9 mouse cellular contexts compared by ENCODE assay signal in the genomic region with DNA sequence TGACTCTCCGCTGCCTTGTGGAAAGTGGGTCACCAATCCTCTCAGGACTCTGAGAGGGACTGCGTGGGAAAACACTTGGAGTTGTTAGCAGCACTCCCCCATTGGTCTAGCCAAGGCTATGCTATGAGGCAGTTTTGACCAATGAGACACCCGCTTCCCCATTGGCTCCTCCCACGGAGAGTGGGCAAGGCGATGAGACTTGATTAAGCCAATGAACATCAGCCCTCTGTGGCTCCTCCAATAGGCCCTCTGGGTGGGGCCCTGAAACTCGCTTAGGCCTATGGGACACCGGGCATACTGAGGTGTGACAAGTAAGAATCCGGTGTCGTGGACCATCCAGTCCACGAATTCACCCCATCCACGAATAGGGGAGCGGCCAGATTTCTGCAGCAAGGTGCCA. TPM values are rescaled to one million over a fixed set of nuclear protein-coding genes. Genes with fewer than 3 reads are reported as not detected.
DNase-seq lines count a peak whose midpoint lies in the region; ATAC-seq and TF ChIP-seq lines count a peak whose summit lies in the region.
"Had no signal": no experiment of that assay in that cellular context is flagged by ENCODE, and none has a peak within 500 bp of the region (broad histone marks: within the 10 kb centered on the region; RNA-seq: fewer than 3 reads in every experiment).

No protein-coding gene starts in this region.

- DNase-seq in spleen, adult 2 months (ENCODE audit: low read depth in 1 of 2, low spot score in 2 of 2), result peak in 1 of 2 experiments; percentile 30
- DNase-seq in spleen, postnatal 14 days (ENCODE audit: low spot score in 2 of 2), result no peak
- peak; percentile 68 for DNase-seq in embryonic facial prominence, embryonic 10.5 days (ENCODE audit: low spot score)
- DNase-seq in hindlimb bud, embryonic 11.5 days (ENCODE audit: extremely low spot score, low read depth, low spot score), result peak; percentile 18
- DNase-seq in left cerebral cortex, postnatal 36 days (ENCODE audit: low spot score in 2 of 2), result peak; percentile 59 to 63
- no peak for DNase-seq in c-Kit-positive CD71-positive TER-119-positive erythroid progenitor cells, embryonic 14.5 days (ENCODE audit: low spot score)

- no peaks in the 10 kb centered on the region for H3K36me3 ChIP-seq in spleen, adult 2 months (ENCODE audit: control insufficient read depth, insufficient read depth, low read length)
- no peaks in the 10 kb centered on the region for H3K36me3 ChIP-seq in embryonic facial prominence, embryonic 10.5 days (replicated peaks)
- H3K36me3 ChIP-seq in midbrain, embryonic 16.5 days (ENCODE audit: control insufficient read depth, insufficient read depth, low read length), result no peaks in the 10 kb centered on the region

- no peaks in the 10 kb centered on the region; the same call in 1 of the 2 replicates for H3K4me1 ChIP-seq in spleen, adult 2 months (ENCODE audit: control insufficient read depth, insufficient read depth, insufficient read length)
- H3K4me1 ChIP-seq in embryonic facial prominence, embryonic 10.5 days, result peaks cover 26% of the 10 kb centered on the region
- peaks cover 16% of the 10 kb centered on the region for H3K4me1 ChIP-seq in midbrain, embryonic 16.5 days (ENCODE audit: control insufficient read depth, insufficient read depth, low read length)

- TF ChIP-seq CTCF in spleen, adult 2 months (IDR thresholded peaks at IDR 0.05; ENCODE audit: extremely low read depth, insufficient read depth, insufficient read length, insufficient replicate concordance), result no peak

- intact Hi-C loops in left cerebral cortex, postnatal 36 days (cut with DNase I), result no loop called here

- no peaks in the 10 kb centered on the region for H3K9me3 ChIP-seq in embryonic facial prominence, embryonic 10.5 days
- H3K9me3 ChIP-seq in midbrain, embryonic 16.5 days (replicated peaks; ENCODE audit: control insufficient read depth, low read length, poor library complexity, severe bottlenecking), result no peaks in the 10 kb centered on the region

- WGBS in spleen, adult 2 months, result 17% methylated on average over 12 of the region's 12 CpGs
- 16% methylated on average over 12 of the region's 12 CpGs for WGBS in embryonic facial prominence, embryonic 10.5 days
- 16% methylated on average over 12 of the region's 12 CpGs for WGBS in midbrain, embryonic 16.5 days

- H3K27me3 ChIP-seq in spleen, adult 2 months (ENCODE audit: control insufficient read depth, insufficient read depth, low read length), result 0 out of 2 replicates have a peak, but pooled peaks cover 2% of the 10 kb centered on the region
- H3K27me3 ChIP-seq in embryonic facial prominence, embryonic 10.5 days (replicated peaks; ENCODE audit: low read depth, poor library complexity, severe bottlenecking), result peaks cover 60% of the 10 kb centered on the region
- H3K27me3 ChIP-seq in midbrain, embryonic 16.5 days (ENCODE audit: control insufficient read depth, insufficient read depth, low read depth, low read length), result no peaks in the 10 kb centered on the region

- H3K4me2 ChIP-seq in midbrain, embryonic 16.5 days (ENCODE audit: low read length), result peak overlapping the region; percentile 26

- peak overlapping the region; percentile 17; the same call in 1 of the 2 replicates for H3K27ac ChIP-seq in spleen, adult 2 months (ENCODE audit: insufficient read depth, low read length)
- no peak overlapping the region for H3K27ac ChIP-seq in embryonic facial prominence, embryonic 10.5 days (replicated peaks)
- no peak overlapping the region for H3K27ac ChIP-seq in midbrain, embryonic 16.5 days (ENCODE audit: low read length)
- H3K27ac ChIP-seq: macrophage had no signal

- no peak for TF ChIP-seq POLR2A in spleen, adult 2 months (IDR thresholded peaks at IDR 0.05; ENCODE audit: low read depth, low read length)

- no peak; the same call in 1 of the 2 replicates for ATAC-seq in midbrain, embryonic 16.5 days
- ATAC-seq in megakaryocyte progenitor cell, adult 5-6 weeks (replicated peaks; ENCODE audit: poor library complexity), result no peak

- no peak overlapping the region for H3K4me3 ChIP-seq in spleen, adult 2 months (ENCODE audit: extremely low read depth, insufficient read depth, insufficient read length)
- peak overlapping the region; percentile 50 for H3K4me3 ChIP-seq in embryonic facial prominence, embryonic 10.5 days
- no peak overlapping the region for H3K4me3 ChIP-seq in midbrain, embryonic 16.5 days (ENCODE audit: low read depth, low read length)

- H3K9ac ChIP-seq in midbrain, embryonic 16.5 days (ENCODE audit: low read depth, low read length), result no peak overlapping the region

RNA-seq across cellular contexts. Expression of a gene that starts 36.3 kb away (rescaled TPM):
- 0.65 and 0.72 TPM in 2 replicates for polyA plus RNA-seq in spleen, adult 2 months (2012; rRNA removed)
- polyA plus RNA-seq in embryonic facial prominence, embryonic 10.5 days (2016; fragmentation: Nextera tagmentation; extraction: Ambion mirVana), result 0.34 TPM in 2 replicates
- total RNA-seq in left cerebral cortex, postnatal 36 days (2021), result 1 to 10 TPM; 8.1 to 9.8 TPM
- polyA plus RNA-seq in midbrain, embryonic 16.5 days (2015; fragmentation: Nextera tagmentation; extraction: Ambion mirVana), result 0.34 and 0.39 TPM in 2 replicates
- not detected in 2 replicates for total RNA-seq in megakaryocyte progenitor cell, adult 5-6 weeks (2015)
- total RNA-seq in megakaryocyte progenitor cell, adult 5-6 weeks (2017), result not detected in 2 replicates
- polyA plus RNA-seq: macrophage had no signal

Comparison
In these comparisons a context has a peak if more than half of its experiments do, and no peak if none do; other contexts are left out.
1. DNase-seq: peak in embryonic facial prominence, embryonic 10.5 days (single experiment), hindlimb bud, embryonic 11.5 days (single experiment) and left cerebral cortex, postnatal 36 days (2 of 2); none in spleen, postnatal 14 days (0 of 2) and c-Kit-positive CD71-positive TER-119-positive erythroid progenitor cells, embryonic 14.5 days (single experiment).